25 mouse cellular contexts compared by ENCODE assay signal in the genomic region with DNA sequence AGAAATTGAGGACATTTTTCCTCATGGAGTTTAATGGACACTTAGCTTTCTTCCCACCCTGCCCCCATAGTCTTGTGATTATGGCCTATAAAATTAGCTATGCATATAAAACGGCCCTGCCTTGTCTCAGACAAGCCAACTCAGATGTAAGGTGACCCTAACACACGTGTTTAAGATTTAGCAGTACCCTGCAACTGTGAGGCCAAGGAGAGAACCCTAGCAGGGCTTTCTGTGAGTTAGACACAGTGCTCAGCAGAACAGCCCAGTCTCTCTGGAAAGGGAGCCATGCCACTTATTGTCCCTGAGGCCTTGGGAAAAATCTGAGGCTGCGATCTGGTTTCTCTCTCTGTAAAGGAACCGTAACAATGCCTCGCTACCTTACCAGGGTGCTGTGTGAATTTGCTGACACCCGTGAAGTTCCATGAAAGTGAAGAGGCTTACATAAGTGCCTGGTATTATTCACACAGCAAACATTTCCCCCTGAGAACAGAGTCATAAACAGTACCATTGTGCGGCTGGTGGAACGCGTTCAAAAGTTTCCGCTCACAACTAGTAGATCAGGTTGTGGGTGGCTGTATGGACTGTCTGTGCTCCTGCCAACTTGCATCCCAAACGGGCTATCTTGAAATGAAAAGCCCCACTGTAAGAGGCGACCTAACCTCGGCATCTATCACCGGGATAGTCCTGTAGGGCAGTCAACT.
A peak's percentile ranks its signal among the peaks of the same experiment; 100 is the strongest.
DNase-seq lines count a peak whose midpoint lies in the region; ATAC-seq and TF ChIP-seq lines count a peak whose summit lies in the region.
"Had no signal": no experiment of that assay in that cellular context is flagged by ENCODE, and none has a peak within 500 bp of the region (broad histone marks: within the 10 kb centered on the region; RNA-seq: fewer than 3 reads in every experiment).

No protein-coding gene starts in this region.

- TF ChIP-seq EP300 in lung, postnatal 0 days (IDR thresholded peaks at IDR 0.05) = no peak

- DNase-seq in lung, postnatal 0 days (ENCODE audit: low spot score) = peak; percentile 20
- no peak for DNase-seq in lung, postnatal 4 days
- no peak for DNase-seq in limb, embryonic 10.5 days (ENCODE audit: low spot score)
- DNase-seq in frontal cortex, postnatal 10 days (ENCODE audit: low spot score in 2 of 2) = no peak
- DNase-seq in thymus, adult 18-20 months = no peak
- DNase-seq in thymus, postnatal 4 days = no peak
- DNase-seq: adrenal gland, adult 8-10 months; cerebellum, adult 18-20 months; cerebellum, postnatal 25 days; embryo, embryonic 11 days; heart, postnatal 36 days; kidney, adult 11 months; midbrain, embryonic 14.5 days; retina, postnatal 1 day; right cerebral cortex, postnatal 4 days; thymus, postnatal 36 days had no signal

- no peak overlapping the region for H3K4me3 ChIP-seq in lung, postnatal 0 days (ENCODE audit: low read depth, low read length)
- H3K4me3 ChIP-seq in embryonic facial prominence, embryonic 12.5 days = no peak overlapping the region
- no peak overlapping the region for H3K4me3 ChIP-seq in limb, embryonic 10.5 days
- H3K4me3 ChIP-seq: erythroblast, embryonic 14.5 days; forebrain, embryonic 12.5 days; heart, embryonic 15.5 days; hindbrain, embryonic 13.5 days; megakaryocyte, embryonic 14.5 days; myocyte; neural tube, embryonic 13.5 days had no signal

- TF ChIP-seq CTCF in lung, postnatal 0 days (IDR thresholded peaks at IDR 0.05) = no peak

- peak; percentile 26; the same call in 1 of the 2 replicates for ATAC-seq in lung, postnatal 0 days
- peak; percentile 56; the same call in 1 of the 2 replicates for ATAC-seq in embryonic facial prominence, embryonic 12.5 days (ENCODE audit: insufficient number of reproducible peaks, insufficient read depth, low FRiP score, low TSS enrichment)
- ATAC-seq: activated CD4-positive, CD25-positive, alpha-beta regulatory T cell, adult 4 months had no signal

- WGBS in lung, postnatal 0 days = 56% methylated on average over 14 of the region's 14 CpGs
- WGBS in embryonic facial prominence, embryonic 12.5 days = 69% methylated on average over 14 of the region's 14 CpGs
- 83% methylated on average over 14 of the region's 14 CpGs for WGBS in limb, embryonic 10.5 days

- no peaks in the 10 kb centered on the region for H3K9me3 ChIP-seq in lung, postnatal 0 days (ENCODE audit: low read length)
- H3K9me3 ChIP-seq in embryonic facial prominence, embryonic 12.5 days = no peaks in the 10 kb centered on the region
- no peaks in the 10 kb centered on the region for H3K9me3 ChIP-seq in limb, embryonic 10.5 days (replicated peaks)
- H3K9me3 ChIP-seq: forebrain, embryonic 12.5 days; heart, embryonic 15.5 days; hindbrain, embryonic 13.5 days; neural tube, embryonic 13.5 days had no signal

- H3K4me1 ChIP-seq in lung, postnatal 0 days (ENCODE audit: insufficient read depth, low read depth, low read length) = no peaks in the 10 kb centered on the region; the same call in 1 of the 2 replicates
- 0 out of 2 replicates have a peak, but pooled peaks cover 7% of the 10 kb centered on the region for H3K4me1 ChIP-seq in embryonic facial prominence, embryonic 12.5 days
- H3K4me1 ChIP-seq in limb, embryonic 10.5 days = peaks cover 22% of the 10 kb centered on the region
- H3K4me1 ChIP-seq: forebrain, embryonic 12.5 days; megakaryocyte, embryonic 14.5 days had no signal

- H3K36me3 ChIP-seq in lung, postnatal 0 days (ENCODE audit: insufficient read depth, low read length) = no peaks in the 10 kb centered on the region
- H3K36me3 ChIP-seq in embryonic facial prominence, embryonic 12.5 days = no peaks in the 10 kb centered on the region
- H3K36me3 ChIP-seq in limb, embryonic 10.5 days = no peaks in the 10 kb centered on the region
- H3K36me3 ChIP-seq: forebrain, embryonic 12.5 days; heart, embryonic 15.5 days; hindbrain, embryonic 13.5 days; neural tube, embryonic 13.5 days had no signal

- H3K4me2 ChIP-seq in lung, postnatal 0 days (replicated peaks; ENCODE audit: low read depth, low read length) = no peak overlapping the region
- no peak overlapping the region for H3K4me2 ChIP-seq in embryonic facial prominence, embryonic 12.5 days (replicated peaks)
- H3K4me2 ChIP-seq: forebrain, embryonic 12.5 days; heart, embryonic 15.5 days; hindbrain, embryonic 13.5 days; neural tube, embryonic 13.5 days had no signal

- no peak overlapping the region for H3K27ac ChIP-seq in lung, postnatal 0 days (ENCODE audit: low read length)
- H3K27ac ChIP-seq in embryonic facial prominence, embryonic 12.5 days = no peak overlapping the region
- H3K27ac ChIP-seq in limb, embryonic 10.5 days = peak overlapping the region; percentile 39
- H3K27ac ChIP-seq: forebrain, embryonic 12.5 days; heart, embryonic 15.5 days; hindbrain, embryonic 13.5 days; neural tube, embryonic 13.5 days had no signal

- no peak overlapping the region for H3K9ac ChIP-seq in lung, postnatal 0 days (replicated peaks; ENCODE audit: low read depth)
- H3K9ac ChIP-seq in embryonic facial prominence, embryonic 12.5 days = no peak overlapping the region
- H3K9ac ChIP-seq: forebrain, embryonic 12.5 days; heart, embryonic 15.5 days; hindbrain, embryonic 13.5 days; neural tube, embryonic 13.5 days had no signal

- no peaks in the 10 kb centered on the region for H3K27me3 ChIP-seq in lung, postnatal 0 days (replicated peaks; ENCODE audit: insufficient read depth, low read length)
- no peaks in the 10 kb centered on the region for H3K27me3 ChIP-seq in embryonic facial prominence, embryonic 12.5 days
- no peaks in the 10 kb centered on the region for H3K27me3 ChIP-seq in limb, embryonic 10.5 days (ENCODE audit: low read depth, poor library complexity, severe bottlenecking)
- H3K27me3 ChIP-seq: heart, embryonic 15.5 days; hindbrain, embryonic 13.5 days had no signal
